ENCODE assay signal across 25 mouse cellular contexts in genomic region chr13:120232447-120233049, GRCm38 (mm10). TPM values are rescaled to one million over a fixed set of nuclear protein-coding genes. Genes with fewer than 3 reads are reported as not detected.
DNase-seq lines count a peak whose midpoint lies in the region; ATAC-seq and TF ChIP-seq lines count a peak whose summit lies in the region.
"Not testable (repeated sequence)": the region's sequence is repeated elsewhere in the genome, so short reads cannot be mapped to it uniquely, and the experiment has no call there.
"Had no signal": no experiment of that assay in that cellular context is flagged by ENCODE, and none has a peak within 500 bp of the region (broad histone marks: within the 10 kb centered on the region; RNA-seq: fewer than 3 reads in every experiment).

No protein-coding gene starts in this region.

- ATAC-seq in forebrain, embryonic 11.5 days (replicated peaks; ENCODE audit: low FRiP score): 0 out of 2 replicates have a peak, but pooled peaks have one; percentile 24
- ATAC-seq in hindbrain, embryonic 13.5 days (ENCODE audit: low FRiP score): 0 out of 2 replicates have a peak, but pooled peaks have one; percentile 46
- peak; percentile 86 for ATAC-seq in megakaryocyte, adult 5-6 weeks (ENCODE audit: poor library complexity, severe bottlenecking)
- 0 out of 2 replicates have a peak, but pooled peaks have one; percentile 50 for ATAC-seq in monocyte, adult 5-6 weeks (replicated peaks; ENCODE audit: insufficient number of reproducible peaks, low FRiP score, low TSS enrichment, poor library complexity, severe bottlenecking)
- not testable (repeated sequence) for ATAC-seq in stomach, postnatal 0 days (ENCODE audit: low FRiP score, low TSS enrichment)

- 80% methylated on average over 13 of the region's 25 CpGs for WGBS in forebrain, embryonic 11.5 days
- WGBS in hindbrain, embryonic 13.5 days: 73% methylated on average over 14 of the region's 25 CpGs
- 74% methylated on average over 13 of the region's 25 CpGs for WGBS in stomach, postnatal 0 days

- 0 out of 2 replicates have a peak, but pooled peaks have one; percentile 5 for TF ChIP-seq CTCF in stomach, postnatal 0 days (IDR thresholded peaks at IDR 0.05; ENCODE audit: low read depth)

- H3K9ac ChIP-seq in forebrain, embryonic 11.5 days (ENCODE audit: low read length); hindbrain, embryonic 13.5 days; stomach, postnatal 0 days (ENCODE audit: low read length): not testable (repeated sequence)

- not testable (repeated sequence) for TF ChIP-seq EP300 in stomach, postnatal 0 days (optimal IDR thresholded peaks at IDR 0.05)

- H3K27me3 ChIP-seq in forebrain, embryonic 11.5 days (ENCODE audit: control insufficient read depth, insufficient read depth, low read length); hindbrain, embryonic 13.5 days; stomach, postnatal 0 days (ENCODE audit: control insufficient read depth, insufficient read depth, low read length): not testable (repeated sequence)

- not testable (repeated sequence) for H3K4me1 ChIP-seq in forebrain, embryonic 11.5 days (replicated peaks; ENCODE audit: control insufficient read depth, insufficient read depth, low read length); hindbrain, embryonic 13.5 days (replicated peaks); stomach, postnatal 0 days (replicated peaks; ENCODE audit: control insufficient read depth, insufficient read depth)

- not testable (repeated sequence) for H3K4me3 ChIP-seq in forebrain, embryonic 11.5 days (ENCODE audit: low read depth, low read length); hindbrain, embryonic 13.5 days; stomach, postnatal 0 days (ENCODE audit: low read depth, low read length)

- H3K27ac ChIP-seq in forebrain, embryonic 11.5 days (ENCODE audit: low read depth, low read length); hindbrain, embryonic 13.5 days; stomach, postnatal 0 days (replicated peaks): not testable (repeated sequence)

- H3K36me3 ChIP-seq in forebrain, embryonic 11.5 days (ENCODE audit: control insufficient read depth, insufficient read depth, low read length); hindbrain, embryonic 13.5 days; stomach, postnatal 0 days (ENCODE audit: control insufficient read depth, insufficient read depth, low read length): not testable (repeated sequence)

- H3K9me3 ChIP-seq in forebrain, embryonic 11.5 days (ENCODE audit: control insufficient read depth, low read length); hindbrain, embryonic 13.5 days; stomach, postnatal 0 days (ENCODE audit: control insufficient read depth, low read length): not testable (repeated sequence)

- DNase-seq in CD4-positive helper T cell, adult 2 months (ENCODE audit: low read depth, low spot score): peak; percentile 22
- peak; percentile 55 for DNase-seq in ZHBTc4 (ENCODE audit: low read depth, low spot score)
- DNase-seq in forebrain, embryonic 11.5 days (ENCODE audit: low spot score); stomach, postnatal 0 days (ENCODE audit: low spot score): not testable (repeated sequence)

- not testable (repeated sequence) for H3K4me2 ChIP-seq in forebrain, embryonic 11.5 days (ENCODE audit: low read depth, low read length, severe bottlenecking); hindbrain, embryonic 13.5 days; stomach, postnatal 0 days (replicated peaks; ENCODE audit: low read depth)

RNA-seq across cellular contexts. Expression of gene Gm21731, which starts 6.4 kb away (rescaled TPM):
- not detected in 2 replicates for polyA plus RNA-seq in forebrain, embryonic 11.5 days (2014; fragmentation: Nextera tagmentation; extraction: Ambion mirVana)
- polyA plus RNA-seq in hindbrain, embryonic 13.5 days (2015; fragmentation: Nextera tagmentation; extraction: Ambion mirVana): not detected in 2 replicates
- total RNA-seq in megakaryocyte, adult 5-6 weeks (2015): not detected in 2 replicates
- not detected in 2 replicates for total RNA-seq in megakaryocyte, adult 5-6 weeks (2017)
- not detected in 3 replicates for total RNA-seq in monocyte, adult 5-6 weeks (2017)
- polyA plus RNA-seq in stomach, postnatal 0 days (2015; fragmentation: Nextera tagmentation; extraction: Ambion mirVana): not detected in 2 replicates
- total RNA-seq: adrenal gland, adult 8-10 months; adrenal gland, postnatal 36 days; gastrocnemius, postnatal 10 days; gastrocnemius, postnatal 4 days; heart, adult 8-10 months; heart, postnatal 25 days had no signal
- polyA plus RNA-seq: brain, embryonic 14.5 days; cortical plate, adult 2 months; embryonic facial prominence, embryonic 12.5 days; forebrain, embryonic 12.5 days; forebrain, embryonic 16.5 days; frontal cortex, adult 2 months; heart, embryonic 12.5 days; heart, embryonic 16.5 days; hindbrain, embryonic 11.5 days; hindbrain, embryonic 16.5 days; intestine, embryonic 14.5 days; Patski had no signal

RNA-seq across cellular contexts. Expression of gene Gm21762, which starts 16.8 kb away (rescaled TPM):
- polyA plus RNA-seq in forebrain, embryonic 11.5 days (2014; fragmentation: Nextera tagmentation; extraction: Ambion mirVana): not detected in 2 replicates
- polyA plus RNA-seq in hindbrain, embryonic 13.5 days (2015; fragmentation: Nextera tagmentation; extraction: Ambion mirVana): not detected in 2 replicates
- 0.58 and 1.4 TPM in 2 replicates for total RNA-seq in megakaryocyte, adult 5-6 weeks (2015)
- total RNA-seq in megakaryocyte, adult 5-6 weeks (2017): 1.7 and 3.3 TPM in 2 replicates
- total RNA-seq in monocyte, adult 5-6 weeks (2017): not detected in 3 replicates
- polyA plus RNA-seq in stomach, postnatal 0 days (2015; fragmentation: Nextera tagmentation; extraction: Ambion mirVana): not detected in 2 replicates
- total RNA-seq: adrenal gland, adult 8-10 months; adrenal gland, postnatal 36 days; gastrocnemius, postnatal 10 days; gastrocnemius, postnatal 4 days; heart, adult 8-10 months; heart, postnatal 25 days had no signal
- polyA plus RNA-seq: brain, embryonic 14.5 days; cortical plate, adult 2 months; embryonic facial prominence, embryonic 12.5 days; forebrain, embryonic 12.5 days; forebrain, embryonic 16.5 days; frontal cortex, adult 2 months; heart, embryonic 12.5 days; heart, embryonic 16.5 days; hindbrain, embryonic 11.5 days; hindbrain, embryonic 16.5 days; intestine, embryonic 14.5 days; Patski had no signal

RNA-seq across cellular contexts. Expression of gene AF067061, which starts 30.4 kb away (rescaled TPM):
- polyA plus RNA-seq in forebrain, embryonic 11.5 days (2014; fragmentation: Nextera tagmentation; extraction: Ambion mirVana): not detected in 2 replicates
- not detected in 2 replicates for polyA plus RNA-seq in hindbrain, embryonic 13.5 days (2015; fragmentation: Nextera tagmentation; extraction: Ambion mirVana)
- total RNA-seq in megakaryocyte, adult 5-6 weeks (2015): not detected in 2 replicates
- not detected in 2 replicates for total RNA-seq in megakaryocyte, adult 5-6 weeks (2017)
- not detected in 3 replicates for total RNA-seq in monocyte, adult 5-6 weeks (2017)
- polyA plus RNA-seq in stomach, postnatal 0 days (2015; fragmentation: Nextera tagmentation; extraction: Ambion mirVana): not detected in 2 replicates
- total RNA-seq: adrenal gland, adult 8-10 months; adrenal gland, postnatal 36 days; gastrocnemius, postnatal 10 days; gastrocnemius, postnatal 4 days; heart, adult 8-10 months; heart, postnatal 25 days had no signal
- polyA plus RNA-seq: brain, embryonic 14.5 days; cortical plate, adult 2 months; embryonic facial prominence, embryonic 12.5 days; forebrain, embryonic 12.5 days; forebrain, embryonic 16.5 days; frontal cortex, adult 2 months; heart, embryonic 12.5 days; heart, embryonic 16.5 days; hindbrain, embryonic 11.5 days; hindbrain, embryonic 16.5 days; intestine, embryonic 14.5 days had no signal
